Comparison of ENCODE assay signal across 8 mouse cellular contexts in the genomic region with DNA sequence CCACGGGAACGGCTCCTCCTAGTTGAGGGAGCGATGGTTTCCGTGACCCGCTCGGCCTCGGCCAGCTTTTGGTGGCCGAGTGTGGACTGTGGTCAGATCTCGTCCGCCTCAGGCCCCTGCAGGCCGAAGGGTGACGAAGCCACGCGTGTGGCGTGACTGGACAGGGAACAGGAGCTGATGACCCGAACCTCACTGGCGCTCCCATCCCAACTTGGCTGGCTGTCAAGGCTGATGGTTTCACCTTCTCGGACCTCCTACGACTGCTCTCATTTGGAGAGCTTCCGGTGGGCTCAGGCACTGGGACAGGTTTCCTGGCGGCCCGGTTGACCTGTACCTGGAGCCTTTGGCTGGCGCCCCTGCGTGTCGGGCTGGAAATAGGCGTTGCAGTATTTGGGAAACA. TPM values are rescaled to one million over a fixed set of nuclear protein-coding genes. Genes with fewer than 3 reads are reported as not detected.
DNase-seq lines count a peak whose midpoint lies in the region; ATAC-seq and TF ChIP-seq lines count a peak whose summit lies in the region.

No protein-coding gene starts in this region.

- DNase-seq in left cerebral cortex, adult 2 months (ENCODE audit: extremely low spot score in 1 of 2, low spot score in 2 of 2), result no peak
- DNase-seq in left cerebral cortex, postnatal 14 days (ENCODE audit: low spot score in 2 of 2), result no peak
- DNase-seq in c-Kit-negative CD71-positive TER-119-positive erythroid progenitor cells, embryonic 14.5 days (ENCODE audit: low read depth, low spot score), result peak; percentile 41
- no peak for DNase-seq in midbrain, embryonic 10.5 days (ENCODE audit: low spot score)
- no peak for DNase-seq in adrenal gland, adult 2 months
- no peak for DNase-seq in adrenal gland, adult 18-20 months (ENCODE audit: low spot score in 2 of 2)
- DNase-seq in urinary bladder, postnatal 14 days (ENCODE audit: low spot score), result no peak

- H3K4me3 ChIP-seq in left cerebral cortex, adult 2 months, result peak overlapping the region; percentile 98
- H3K4me3 ChIP-seq in hindbrain, embryonic 13.5 days, result peak overlapping the region; percentile 98
- peak overlapping the region; percentile 96 for H3K4me3 ChIP-seq in midbrain, embryonic 10.5 days

- H3K9me3 ChIP-seq in hindbrain, embryonic 13.5 days, result no peaks in the 10 kb centered on the region
- no peaks in the 10 kb centered on the region for H3K9me3 ChIP-seq in midbrain, embryonic 10.5 days (replicated peaks)

- TF ChIP-seq CTCF in left cerebral cortex, adult 2 months (IDR thresholded peaks at IDR 0.05), result no peak

- H3K4me2 ChIP-seq in hindbrain, embryonic 13.5 days, result peak overlapping the region; percentile 97

- peak overlapping the region; percentile 89 for H3K27ac ChIP-seq in left cerebral cortex, adult 2 months
- H3K27ac ChIP-seq in hindbrain, embryonic 13.5 days, result 0 out of 2 replicates have a peak overlapping the region, but pooled peaks have one; percentile 52
- H3K27ac ChIP-seq in midbrain, embryonic 10.5 days (replicated peaks), result peak overlapping the region; percentile 91

- H3K36me3 ChIP-seq in hindbrain, embryonic 13.5 days, result peaks cover 19% of the 10 kb centered on the region
- peaks cover 20% of the 10 kb centered on the region for H3K36me3 ChIP-seq in midbrain, embryonic 10.5 days

- under 1% methylated on average over 26 of the region's 26 CpGs for WGBS in hindbrain, embryonic 13.5 days
- under 1% methylated on average over 26 of the region's 26 CpGs for WGBS in midbrain, embryonic 10.5 days

- H3K27me3 ChIP-seq in hindbrain, embryonic 13.5 days, result peaks cover 7% of the 10 kb centered on the region; the same call in 1 of the 2 replicates
- H3K27me3 ChIP-seq in midbrain, embryonic 10.5 days (ENCODE audit: low read depth, poor library complexity, severe bottlenecking), result no peaks in the 10 kb centered on the region

- H3K4me1 ChIP-seq in hindbrain, embryonic 13.5 days (replicated peaks), result peaks cover 18% of the 10 kb centered on the region
- peaks cover 18% of the 10 kb centered on the region for H3K4me1 ChIP-seq in midbrain, embryonic 10.5 days

- ATAC-seq in hindbrain, embryonic 13.5 days (ENCODE audit: low FRiP score), result no peak; the same call in 1 of the 2 replicates

- peak overlapping the region; percentile 96 for H3K9ac ChIP-seq in hindbrain, embryonic 13.5 days

- intact Hi-C loops in left cerebral cortex, adult 2 months (cut with DNase I), result no loop called here
- intact Hi-C loops in left cerebral cortex, postnatal 14 days (cut with DNase I), result loop anchor here (5.0 to 10.0 kb wide), 2 partner anchors 167 to 209 kb away; partner anchors contain the start of gene Zmym6

RNA-seq across cellular contexts. Expression of gene Smim12, which starts 0.4 kb away (rescaled TPM):
- total RNA-seq in left cerebral cortex, adult 2 months (2021), result 10 to 100 TPM; 52.1 to 54.0 TPM
- 10 to 100 TPM; 47.2 to 47.6 TPM for total RNA-seq in left cerebral cortex, postnatal 14 days (2021)
- 55.6 and 56.1 TPM in 2 replicates for polyA plus RNA-seq in hindbrain, embryonic 13.5 days (2015; fragmentation: Nextera tagmentation; extraction: Ambion mirVana)
- 69.3 and 75.2 TPM in 2 replicates for polyA plus RNA-seq in midbrain, embryonic 10.5 days (2016; fragmentation: Nextera tagmentation; extraction: Ambion mirVana)
- total RNA-seq in adrenal gland, adult 2 months (2021), result 10 to 100 TPM; 50.4 to 68.0 TPM
- polyA plus RNA-seq in adrenal gland, adult 2 months (2012; rRNA removed), result 41.7 and 46.8 TPM in 2 replicates
- 10 to 100 TPM; 50.9 to 54.2 TPM for total RNA-seq in adrenal gland, adult 18-20 months (2021)
